Mouse (Mus musculus): ENCODE data around the gene Il34. TPM values are rescaled to one million over a fixed set of nuclear protein-coding genes. Genes with fewer than 3 reads are reported as not detected.

Gene Il34
- polyA plus RNA-seq, 1 experiment from 2014 or later: 1.9 TPM

DNA sequence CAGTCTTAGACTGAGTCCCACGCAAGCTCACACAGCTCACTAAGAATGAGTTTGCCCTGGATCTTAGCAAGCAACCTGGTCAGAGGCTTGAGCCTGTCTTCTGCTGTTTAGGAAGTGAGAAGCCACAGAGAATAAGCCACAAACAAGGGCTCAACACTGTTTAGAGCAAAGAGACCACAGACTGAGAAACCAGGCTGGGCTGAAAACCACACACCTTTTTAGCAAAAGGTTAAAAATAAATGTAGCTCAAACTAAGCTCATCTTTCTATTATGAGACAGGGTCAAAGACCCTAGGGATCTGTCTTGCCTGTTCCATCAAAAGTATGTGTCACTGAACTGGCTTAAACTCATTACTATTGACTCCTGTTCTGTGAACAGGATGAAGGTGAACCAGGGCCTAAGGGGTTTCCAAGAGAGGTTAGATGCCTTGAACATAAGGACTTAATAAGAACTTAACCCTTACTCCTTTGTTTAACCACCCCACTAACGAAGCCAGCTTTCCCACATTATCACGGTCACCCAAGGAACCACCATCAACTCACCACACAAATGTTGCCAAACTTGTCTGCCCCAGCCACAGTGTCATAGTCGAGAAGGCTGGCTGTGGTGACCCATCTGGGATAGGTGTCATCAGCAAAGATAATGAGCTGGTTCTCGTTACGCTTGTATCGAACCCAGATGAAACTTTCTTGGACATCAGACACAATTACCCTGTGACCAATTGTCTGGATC, 7.5 kb upstream of the Il34 start:
- WGBS: 85% methylated on average over 7 of the region's 7 CpGs
- no peak for ATAC-seq (replicated peaks; ENCODE audit: extremely low read depth, insufficient read depth, low FRiP score)
- H3K4me2 ChIP-seq (ENCODE audit: low read depth, low read length): no peak overlapping the region
- H3K9ac ChIP-seq (ENCODE audit: low read length): no peak overlapping the region
- H3K9me3 ChIP-seq (replicated peaks; ENCODE audit: control insufficient read depth, low read length): no peaks in the 10 kb centered on the region
- H3K4me1 ChIP-seq (ENCODE audit: control insufficient read depth, insufficient read depth, low read length): peaks cover 14% of the 10 kb centered on the region
- H3K27me3 ChIP-seq (ENCODE audit: control insufficient read depth, insufficient read depth, low read length): no peaks in the 10 kb centered on the region
- peaks cover 90% of the 10 kb centered on the region for H3K36me3 ChIP-seq (ENCODE audit: control insufficient read depth, insufficient read depth)
- H3K4me3 ChIP-seq (ENCODE audit: low read length): no peak overlapping the region
- H3K27ac ChIP-seq (ENCODE audit: low read length): no peak overlapping the region

DNA sequence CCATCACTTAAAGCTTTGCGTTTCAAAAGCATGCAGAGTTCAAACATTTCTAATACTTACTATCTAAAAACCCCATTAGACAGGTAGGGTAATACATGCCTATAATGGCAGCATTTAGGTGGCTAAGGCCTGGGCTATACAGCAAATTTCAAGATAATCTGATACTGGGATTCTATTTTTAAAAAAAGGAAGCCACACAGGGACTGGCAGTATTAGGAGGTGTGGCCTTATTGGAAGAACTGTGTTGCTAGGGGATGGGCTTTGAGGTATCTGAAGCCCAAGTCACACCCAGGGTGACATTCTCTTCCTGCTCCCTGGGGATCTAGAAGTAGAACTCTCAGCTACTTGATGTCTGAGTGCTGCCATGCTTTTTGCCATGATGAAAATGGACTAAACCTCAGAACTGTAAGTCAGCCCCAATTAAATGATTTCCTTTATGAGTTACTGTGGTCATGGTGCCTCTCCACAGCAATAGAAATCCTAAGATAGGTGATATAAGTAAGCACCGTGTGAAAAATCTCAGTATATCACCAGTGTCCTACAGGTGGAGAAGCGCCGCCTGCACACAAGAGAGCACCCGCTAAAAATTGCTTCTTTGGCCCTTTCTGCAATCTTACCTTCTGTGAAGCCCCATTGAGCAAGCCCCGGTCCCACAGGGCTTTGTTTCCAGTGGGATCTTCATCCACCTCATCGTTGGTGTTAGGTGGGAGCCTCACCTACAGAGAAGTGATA, 6.8 kb upstream of the Il34 start:
- H3K4me1 ChIP-seq (ENCODE audit: control insufficient read depth, insufficient read depth, low read length): peaks cover 18% of the 10 kb centered on the region
- H3K4me2 ChIP-seq (ENCODE audit: low read depth, low read length): no peak overlapping the region
- no peak for ATAC-seq (replicated peaks; ENCODE audit: extremely low read depth, insufficient read depth, low FRiP score)
- H3K9ac ChIP-seq (ENCODE audit: low read length): no peak overlapping the region
- H3K9me3 ChIP-seq (replicated peaks; ENCODE audit: control insufficient read depth, low read length): no peaks in the 10 kb centered on the region
- H3K4me3 ChIP-seq (ENCODE audit: low read length): no peak overlapping the region
- no peaks in the 10 kb centered on the region for H3K27me3 ChIP-seq (ENCODE audit: control insufficient read depth, insufficient read depth, low read length)
- WGBS: 91% methylated on average over 7 of the region's 7 CpGs
- H3K36me3 ChIP-seq (ENCODE audit: control insufficient read depth, insufficient read depth): peaks cover 83% of the 10 kb centered on the region
- H3K27ac ChIP-seq (ENCODE audit: low read length): no peak overlapping the region

DNA sequence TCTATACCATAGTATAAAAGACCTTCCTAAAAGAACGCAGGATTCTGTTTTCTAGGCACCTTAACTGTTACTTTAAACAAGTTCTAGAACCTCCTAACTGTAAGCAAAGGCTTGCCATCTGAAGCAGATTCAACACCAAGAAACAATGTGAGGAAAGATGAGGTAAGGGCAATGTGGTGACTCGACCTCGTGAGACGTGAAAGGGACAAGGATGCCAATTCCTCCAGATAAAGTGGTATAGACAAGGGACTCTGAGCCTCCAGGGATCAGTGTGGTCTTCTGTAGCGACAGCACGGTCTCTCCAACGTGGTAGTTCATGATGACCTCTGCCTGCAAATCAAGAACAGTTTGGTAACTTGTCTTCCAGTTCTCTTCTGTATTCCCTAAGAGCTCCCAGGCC, 6.1 kb upstream of the Il34 start:
- Histone ChIP-seq H3K4me3 (ENCODE audit: low read length) (no peak overlapping the region), H3K27me3 (ENCODE audit: control insufficient read depth, insufficient read depth, low read length) (no peaks in the 10 kb centered on the region), H3K4me1 (ENCODE audit: control insufficient read depth, insufficient read depth, low read length) (peaks cover 18% of the 10 kb centered on the region), H3K27ac (ENCODE audit: low read length) (no peak overlapping the region), H3K9ac (ENCODE audit: low read length) (no peak overlapping the region), H3K4me2 (ENCODE audit: low read depth, low read length) (no peak overlapping the region), H3K36me3 (ENCODE audit: control insufficient read depth, insufficient read depth) (peaks cover 75% of the 10 kb centered on the region), H3K9me3 (replicated peaks; ENCODE audit: control insufficient read depth, low read length) (no peaks in the 10 kb centered on the region)
- no peak for ATAC-seq (replicated peaks; ENCODE audit: extremely low read depth, insufficient read depth, low FRiP score)
- WGBS: 79% methylated on average over 7 of the region's 7 CpGs

GRCm38 (mm10) chr8:110811116-110811515, 5.4 kb upstream of the Il34 start:
- ATAC-seq (replicated peaks; ENCODE audit: extremely low read depth, insufficient read depth, low FRiP score): no peak
- Histone ChIP-seq H3K4me3 (ENCODE audit: low read length) (no peak overlapping the region), H3K9me3 (replicated peaks; ENCODE audit: control insufficient read depth, low read length) (no peaks in the 10 kb centered on the region), H3K27me3 (ENCODE audit: control insufficient read depth, insufficient read depth, low read length) (no peaks in the 10 kb centered on the region), H3K4me1 (ENCODE audit: control insufficient read depth, insufficient read depth, low read length) (peaks cover 15% of the 10 kb centered on the region), H3K27ac (ENCODE audit: low read length) (no peak overlapping the region), H3K36me3 (ENCODE audit: control insufficient read depth, insufficient read depth) (peaks cover 70% of the 10 kb centered on the region), H3K9ac (ENCODE audit: low read length) (no peak overlapping the region), H3K4me2 (ENCODE audit: low read depth, low read length) (no peak overlapping the region)
- WGBS: 93% methylated on average over 3 of the region's 3 CpGs

DNA sequence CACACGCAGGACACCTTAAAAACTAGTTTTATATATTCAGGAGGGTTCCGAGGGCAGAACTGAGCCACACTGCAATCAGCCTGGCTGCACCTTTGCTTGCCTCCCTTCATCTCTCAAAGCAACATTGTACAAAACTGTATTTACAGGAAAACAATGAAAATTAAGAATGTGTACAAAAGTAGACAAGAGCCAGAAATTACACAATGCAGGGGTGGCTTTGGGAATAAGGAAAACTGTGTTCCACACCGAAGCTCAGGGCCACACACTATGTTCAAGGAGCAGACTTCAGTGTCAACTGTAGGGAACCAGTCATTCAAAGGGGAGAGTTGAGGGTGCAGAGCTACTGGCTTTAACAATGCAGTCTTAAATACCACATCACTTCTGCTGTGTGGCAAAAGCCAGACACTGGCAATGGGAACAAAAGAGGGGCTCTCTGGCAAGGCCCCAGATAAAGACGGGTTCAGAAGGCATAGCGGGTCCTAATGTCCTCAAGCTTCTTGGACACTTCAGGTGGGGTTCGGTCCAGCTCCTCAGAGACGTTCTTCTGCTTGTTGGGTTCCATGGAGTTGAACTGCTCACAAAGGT, 4.8 kb upstream of the Il34 start:
- 84% methylated on average over 7 of the region's 7 CpGs for WGBS
- no peak overlapping the region for H3K27ac ChIP-seq (ENCODE audit: low read length)

DNA sequence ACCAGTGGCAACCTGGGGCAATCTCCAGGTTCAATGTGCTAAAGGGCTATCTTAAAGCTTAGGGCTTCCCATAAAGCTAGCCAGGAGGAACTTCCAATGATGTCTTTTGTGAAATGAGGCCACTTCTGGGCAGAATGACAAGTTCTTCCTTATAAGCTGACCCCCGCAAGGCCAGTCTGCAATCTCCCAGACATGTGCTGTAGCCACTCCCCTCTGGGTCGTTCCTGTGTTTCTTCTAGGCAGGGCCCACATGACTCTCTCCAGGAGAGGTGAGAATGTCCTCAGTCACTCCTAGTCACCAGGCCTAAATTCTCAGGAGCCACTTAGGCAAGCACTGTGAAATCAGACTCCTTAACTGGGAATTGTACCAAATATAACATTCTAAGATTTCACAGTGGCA, 4.1 kb upstream of the Il34 start:
- ATAC-seq (replicated peaks; ENCODE audit: extremely low read depth, insufficient read depth, low FRiP score): no peak
- 29% methylated on average over 2 of the region's 2 CpGs for WGBS
- Histone ChIP-seq H3K4me3 (ENCODE audit: low read length) (no peak overlapping the region), H3K9me3 (replicated peaks; ENCODE audit: control insufficient read depth, low read length) (no peaks in the 10 kb centered on the region), H3K27me3 (ENCODE audit: control insufficient read depth, insufficient read depth, low read length) (no peaks in the 10 kb centered on the region), H3K4me2 (ENCODE audit: low read depth, low read length) (no peak overlapping the region), H3K4me1 (ENCODE audit: control insufficient read depth, insufficient read depth, low read length) (peaks cover 12% of the 10 kb centered on the region), H3K36me3 (ENCODE audit: control insufficient read depth, insufficient read depth) (peaks cover 59% of the 10 kb centered on the region), H3K27ac (ENCODE audit: low read length) (no peak overlapping the region), H3K9ac (ENCODE audit: low read length) (no peak overlapping the region)

More for the DNA sequence above, 4.8 kb upstream of the Il34 start:
- H3K4me1 ChIP-seq (ENCODE audit: control insufficient read depth, insufficient read depth, low read length): peaks cover 12% of the 10 kb centered on the region
- no peak overlapping the region for H3K4me2 ChIP-seq (ENCODE audit: low read depth, low read length)
- no peak for ATAC-seq (replicated peaks; ENCODE audit: extremely low read depth, insufficient read depth, low FRiP score)
- H3K9ac ChIP-seq (ENCODE audit: low read length): no peak overlapping the region
- no peaks in the 10 kb centered on the region for H3K9me3 ChIP-seq (replicated peaks; ENCODE audit: control insufficient read depth, low read length)
- H3K36me3 ChIP-seq (ENCODE audit: control insufficient read depth, insufficient read depth): peaks cover 65% of the 10 kb centered on the region
- H3K27me3 ChIP-seq (ENCODE audit: control insufficient read depth, insufficient read depth, low read length): no peaks in the 10 kb centered on the region
- H3K4me3 ChIP-seq (ENCODE audit: low read length): no peak overlapping the region

DNA sequence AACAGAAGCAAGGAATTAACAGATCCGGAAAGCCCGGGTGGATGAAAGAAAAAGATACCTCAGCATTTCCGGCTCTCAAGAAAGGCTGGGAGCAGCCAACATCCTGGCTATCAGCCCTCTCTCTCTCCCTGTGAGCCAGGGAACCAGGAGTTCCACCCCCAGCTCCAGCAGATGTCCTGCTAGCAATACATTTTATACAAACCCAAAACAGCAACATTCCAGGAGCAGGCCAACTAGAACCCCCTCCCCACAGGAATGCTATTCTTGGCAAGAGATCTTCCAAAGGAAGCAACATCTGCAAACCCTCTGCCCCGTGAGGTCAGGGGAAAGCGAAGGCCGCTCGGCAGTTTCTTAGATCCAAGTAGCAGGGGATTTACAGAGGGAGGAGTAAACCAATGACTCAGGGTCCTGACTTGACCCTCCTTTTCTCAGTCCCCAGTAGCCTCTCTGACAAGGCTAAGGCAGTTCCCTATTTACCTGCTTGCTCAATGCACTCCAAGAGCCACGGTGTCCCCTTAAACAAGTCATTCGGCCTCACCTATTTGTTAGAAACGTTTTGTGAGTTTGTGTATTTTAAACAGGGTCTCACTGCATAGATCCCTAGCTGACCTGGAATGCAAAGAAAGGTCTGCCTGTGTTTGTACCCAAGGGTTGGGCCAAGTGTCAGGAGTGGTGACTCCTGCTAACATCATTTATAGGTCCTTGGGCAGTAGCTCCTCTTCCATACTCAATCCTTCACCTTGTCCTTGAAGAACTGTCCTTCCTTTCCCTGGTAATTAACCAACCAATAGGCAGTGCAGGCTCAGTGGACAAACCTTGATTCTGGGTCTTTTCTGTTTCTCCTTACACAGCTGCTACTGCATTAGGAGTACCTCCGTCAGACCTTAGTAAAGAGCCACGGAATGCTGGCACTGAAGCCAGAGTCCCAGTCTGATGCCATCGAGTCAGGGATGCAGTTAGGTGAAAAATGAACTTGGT, 3.1 kb upstream of the Il34 start:
- H3K4me3 ChIP-seq (ENCODE audit: low read length): no peak overlapping the region
- peaks cover 12% of the 10 kb centered on the region for H3K4me1 ChIP-seq (ENCODE audit: control insufficient read depth, insufficient read depth, low read length)
- 48% methylated on average over 13 of the region's 13 CpGs for WGBS
- no peak overlapping the region for H3K4me2 ChIP-seq (ENCODE audit: low read depth, low read length)
- H3K9me3 ChIP-seq (replicated peaks; ENCODE audit: control insufficient read depth, low read length): no peaks in the 10 kb centered on the region
- no peaks in the 10 kb centered on the region for H3K27me3 ChIP-seq (ENCODE audit: control insufficient read depth, insufficient read depth, low read length)
- no peak overlapping the region for H3K9ac ChIP-seq (ENCODE audit: low read length)
- peak overlapping the region; percentile 34 for H3K27ac ChIP-seq (ENCODE audit: low read length)
- peaks cover 48% of the 10 kb centered on the region for H3K36me3 ChIP-seq (ENCODE audit: control insufficient read depth, insufficient read depth)
- ATAC-seq (replicated peaks; ENCODE audit: extremely low read depth, insufficient read depth, low FRiP score): peak; percentile 46; the same call in 1 of the 2 replicates

DNA sequence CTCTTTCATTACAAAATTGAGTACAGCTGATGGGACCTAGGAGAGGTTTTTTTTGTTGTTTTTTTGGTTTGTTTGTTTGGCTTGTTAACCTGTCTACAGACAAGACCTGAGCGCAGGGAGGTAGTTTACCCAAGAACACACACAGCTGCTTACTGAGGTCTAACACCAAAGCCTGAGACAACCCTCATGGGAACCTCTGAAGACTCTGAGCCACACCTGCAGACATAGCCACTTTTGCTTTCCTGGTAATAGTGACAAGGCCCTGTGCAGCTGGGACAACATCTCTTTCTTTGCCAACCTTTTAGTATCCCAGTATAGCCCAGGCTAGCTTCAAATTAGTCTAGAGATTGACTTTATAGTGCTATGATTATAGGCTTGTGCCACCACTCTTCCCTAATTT, 422 bp upstream of the Il34 start:
- Histone ChIP-seq H3K27ac (ENCODE audit: low read length) (no peak overlapping the region), H3K4me2 (ENCODE audit: low read depth, low read length) (no peak overlapping the region), H3K27me3 (ENCODE audit: control insufficient read depth, insufficient read depth, low read length) (no peaks in the 10 kb centered on the region), H3K36me3 (ENCODE audit: control insufficient read depth, insufficient read depth) (peaks cover 22% of the 10 kb centered on the region), H3K4me1 (ENCODE audit: control insufficient read depth, insufficient read depth, low read length) (peaks cover 12% of the 10 kb centered on the region), H3K4me3 (ENCODE audit: low read length) (no peak overlapping the region), H3K9ac (ENCODE audit: low read length) (no peak overlapping the region), H3K9me3 (replicated peaks; ENCODE audit: control insufficient read depth, low read length) (no peaks in the 10 kb centered on the region)
- 86% methylated on average over 1 of the region's 1 CpGs for WGBS
- no peak for ATAC-seq (replicated peaks; ENCODE audit: extremely low read depth, insufficient read depth, low FRiP score)

Data from heart, embryonic 16.5 days (tissue).